Mouse (Mus musculus): ENCODE data around the gene Ssr4.
A peak's percentile ranks its signal among the peaks of the same experiment; 100 is the strongest.
"Not testable (repeated sequence)": the region's sequence is repeated elsewhere in the genome, so short reads cannot be mapped to it uniquely, and the experiment has no call there.

Ssr4 gene

GRCm38 (mm10) chrX:73786364-73787224, at the start of gene Ssr4, which contains the start of gene Idh3g:
Ssr4 (plus strand) TSS chrX:73787028.
Idh3g (minus strand) TSS chrX:73786897.
- DNase-seq (ENCODE audit: low spot score in 2 of 2): peak; percentile 88 to 94

- no peak for DNase-seq (ENCODE audit: low spot score in 2 of 2)
Observed at GRCm38 (mm10) chrX:73738155-73738554, 48.7 kb upstream of the Ssr4 start.

GRCm38 (mm10) chrX:73739151-73739550, 47.7 kb upstream of the Ssr4 start:
- DNase-seq (ENCODE audit: low spot score in 2 of 2): no peak

GRCm38 (mm10) chrX:73739841-73740240, 47.0 kb upstream of the Ssr4 start:
- not testable (repeated sequence) for DNase-seq (ENCODE audit: low spot score in 2 of 2)

GRCm38 (mm10) chrX:73744774-73745481, 41.9 kb upstream of the Ssr4 start:
- DNase-seq (ENCODE audit: low spot score in 2 of 2): no peak

- no peak for DNase-seq (ENCODE audit: low spot score in 2 of 2)
Observed at GRCm38 (mm10) chrX:73748977-73749376, 37.9 kb upstream of the Ssr4 start.

GRCm38 (mm10) chrX:73756334-73757140, 30.3 kb upstream of the Ssr4 start, which contains the start of gene Plxnb3:
Plxnb3 (plus strand) TSS chrX:73757090.
- no peak for DNase-seq (ENCODE audit: low spot score in 2 of 2)

- no peak for DNase-seq (ENCODE audit: low spot score in 2 of 2)
Observed at GRCm38 (mm10) chrX:73758611-73759290, 28.1 kb upstream of the Ssr4 start.

GRCm38 (mm10) chrX:73765311-73765710, 21.5 kb upstream of the Ssr4 start:
- DNase-seq (ENCODE audit: low spot score in 2 of 2): peak; percentile 33 to 62

GRCm38 (mm10) chrX:73767267-73767666, 19.6 kb upstream of the Ssr4 start:
- peak; percentile 22 to 78 for DNase-seq (ENCODE audit: low spot score in 2 of 2)

- peak in 1 of 2 experiments; percentile 36 for DNase-seq (ENCODE audit: low spot score in 2 of 2)
Observed at GRCm38 (mm10) chrX:73774168-73774760, 12.6 kb upstream of the Ssr4 start, which contains the start of gene Srpk3. Srpk3 (plus strand) TSS chrX:73774405.

- DNase-seq (ENCODE audit: low spot score in 2 of 2): no peak
Observed at GRCm38 (mm10) chrX:73774802-73775483, 11.9 kb upstream of the Ssr4 start.

GRCm38 (mm10) chrX:73782227-73782626, 4.6 kb upstream of the Ssr4 start:
- no peak for DNase-seq (ENCODE audit: low spot score in 2 of 2)

- DNase-seq (ENCODE audit: low spot score in 2 of 2): no peak
Observed at GRCm38 (mm10) chrX:73785666-73786065, 1.2 kb upstream of the Ssr4 start.

GRCm38 (mm10) chrX:73787225-73787558, 364 bp downstream of the Ssr4 start:
- DNase-seq (ENCODE audit: low spot score in 2 of 2): no peak

- peak in 1 of 2 experiments; percentile 55 for DNase-seq (ENCODE audit: low spot score in 2 of 2)
Observed at GRCm38 (mm10) chrX:73788501-73788900, 1.7 kb downstream of the Ssr4 start.

GRCm38 (mm10) chrX:73793039-73793438, 6.2 kb downstream of the Ssr4 start:
- no peak for DNase-seq (ENCODE audit: low spot score in 2 of 2)

GRCm38 (mm10) chrX:73793505-73793904, 6.7 kb downstream of the Ssr4 start:
- no peak for DNase-seq (ENCODE audit: low spot score in 2 of 2)

GRCm38 (mm10) chrX:73797511-73797910, 10.7 kb downstream of the Ssr4 start:
- no peak for DNase-seq (ENCODE audit: low spot score in 2 of 2)

GRCm38 (mm10) chrX:73798502-73798901, 11.7 kb downstream of the Ssr4 start:
- DNase-seq (ENCODE audit: low spot score in 2 of 2): peak; percentile 72 to 87

Measured in spleen, postnatal 4 days (tissue).